Mouse (Mus musculus) kidney, postnatal 0 days (tissue): ENCODE measurements around the gene Lelp1. TPM values are rescaled to one million over a fixed set of nuclear protein-coding genes. Genes with fewer than 3 reads are reported as not detected.

Experiments
- ATAC-seq: fragments of 200-750 bp; cut with Nextera tagmentation; replicated peaks from 2 replicates; pipeline ENCODE4 v1.8.0; 2017; ENCODE audit warnings: low read depth, moderate number of reproducible peaks, moderate TSS enrichment, moderate library complexity; ENCODE audit not compliant: low FRiP score
- DNase-seq: peaks from one replicate; pipeline ENCODE4 v3.0.0-alpha.2; 2016; ENCODE audit warnings: low spot score
- H3K27ac ChIP-seq: fragments of 300-500 bp; sonication (generic); 2 replicates; pipeline ENCODE4 v1.5.1; 2014; ENCODE audit warnings: mild to moderate bottlenecking
- H3K27me3 ChIP-seq: fragments of 300-500 bp; sonication (generic); 2 replicates; pipeline ENCODE4 v1.6.1; 2014; ENCODE audit warnings: low read length, mixed read lengths; ENCODE audit not compliant: insufficient read depth
- H3K36me3 ChIP-seq: fragments of 300-500 bp; sonication (generic); 2 replicates; pipeline ENCODE4 v1.6.1; 2014; ENCODE audit warnings: low read length, mixed read lengths; ENCODE audit not compliant: insufficient read depth
- H3K4me1 ChIP-seq: fragments of 300-500 bp; sonication (generic); replicated peaks from 2 replicates; pipeline ENCODE4 v1.6.1; 2014; ENCODE audit warnings: antibody characterized with exemption, low read length, mixed read lengths; ENCODE audit not compliant: insufficient read depth
- H3K4me2 ChIP-seq: fragments of 300-500 bp; sonication (generic); 2 replicates; pipeline ENCODE4 v1.6.1; 2014; ENCODE audit warnings: mild to moderate bottlenecking, low read length, moderate library complexity, mixed read lengths
- H3K4me3 ChIP-seq: fragments of 300-500 bp; sonication (generic); replicated peaks from 2 replicates; pipeline ENCODE4 v1.5.1; 2014; ENCODE audit warnings: low read depth, low read length
- H3K9ac ChIP-seq: fragments of 300-500 bp; sonication (generic); 2 replicates; pipeline ENCODE4 v1.6.1; 2014; ENCODE audit warnings: low read depth, low read length
- H3K9me3 ChIP-seq: fragments of 300-500 bp; sonication (generic); replicated peaks from 2 replicates; pipeline ENCODE4 v1.6.1; 2016; ENCODE audit warnings: low read length, inconsistent platforms, mixed read lengths
- CTCF ChIP-seq: IDR thresholded peaks from 2 replicates; pipeline ENCODE4 v1.5.1; 2016; ENCODE audit warnings: antibody characterized with exemption, low read depth, mild to moderate bottlenecking, moderate library complexity
- WGBS: fragments of 180-500 bp; shearing (Covaris S2); extraction: QIAGEN DNeasy Blood & Tissue Kit; methylation state at CpG from one replicate; pipeline ENCODE4 v1.1.7; 2014; 5-methylcytosine and 5-hydroxymethylcytosine counted together
- polyA plus RNA-seq: library from polyadenylated mRNA; unstranded; fragments of >200 nt; fragmentation: Nextera tagmentation; extraction: Ambion mirVana; gene quantifications from 2 replicates; pipeline ENCODE4 v1.2.1, GENCODE M21; 2015

The Lelp1 gene
- polyA plus RNA-seq, 1 experiment from 2014 or later = not detected

GRCm38 (mm10) chr3:92123847-92124246, 18.7 kb downstream of the Lelp1 start, which contains the start of gene Prr9:
Gene Prr9 (minus strand): TSS chr3:92123947.
- WGBS = 73% methylated on average over 5 of the region's 5 CpGs
- Histone ChIP-seq H3K4me3 (no peak within 1 kb of the TSS), H3K9ac (no peak within 1 kb of the TSS), H3K4me2 (no peak within 1 kb of the TSS), H3K9me3 (no peaks in the 10 kb centered on the region), H3K27me3 (no peaks in the 10 kb centered on the region), H3K4me1 (no peaks in the 10 kb centered on the region), H3K27ac (no peak within 1 kb of the TSS), H3K36me3 (no peaks in the 10 kb centered on the region)
- no peak for DNase-seq
- TF ChIP-seq CTCF = no peak
- no peak for ATAC-seq

- no peak overlapping the region for H3K4me3 ChIP-seq
- no peaks in the 10 kb centered on the region for H3K4me1 ChIP-seq
- H3K4me2 ChIP-seq = no peak overlapping the region
- WGBS = 79% methylated on average over 3 of the region's 3 CpGs
- H3K36me3 ChIP-seq = no peaks in the 10 kb centered on the region
- H3K9ac ChIP-seq = no peak overlapping the region
- no peak for ATAC-seq
- no peak for DNase-seq
- no peaks in the 10 kb centered on the region for H3K27me3 ChIP-seq
- TF ChIP-seq CTCF = no peak
- no peak overlapping the region for H3K27ac ChIP-seq
- H3K9me3 ChIP-seq = no peaks in the 10 kb centered on the region
These were observed 21.6 kb downstream of the Lelp1 start for GRCm38 (mm10) chr3:92120902-92121301.

GRCm38 (mm10) chr3:92117930-92118329, 24.6 kb downstream of the Lelp1 start:
- Histone ChIP-seq H3K4me2 (no peak overlapping the region), H3K9ac (no peak overlapping the region), H3K4me3 (no peak overlapping the region), H3K9me3 (no peaks in the 10 kb centered on the region), H3K27me3 (no peaks in the 10 kb centered on the region), H3K36me3 (no peaks in the 10 kb centered on the region), H3K27ac (no peak overlapping the region), H3K4me1 (no peaks in the 10 kb centered on the region)
- WGBS = 35% methylated on average over 3 of the region's 3 CpGs
- TF ChIP-seq CTCF = peak; percentile 72
- DNase-seq = peak; percentile 58
- ATAC-seq = 0 out of 2 replicates have a peak, but pooled peaks have one; percentile 46

GRCm38 (mm10) chr3:92111526-92111925, 31.0 kb downstream of the Lelp1 start:
- Histone ChIP-seq H3K9ac (no peak overlapping the region), H3K4me2 (no peak overlapping the region), H3K27ac (no peak overlapping the region), H3K4me1 (no peaks in the 10 kb centered on the region), H3K27me3 (no peaks in the 10 kb centered on the region), H3K4me3 (no peak overlapping the region), H3K9me3 (no peaks in the 10 kb centered on the region), H3K36me3 (no peaks in the 10 kb centered on the region)
- no peak for TF ChIP-seq CTCF
- DNase-seq (no peak), ATAC-seq (no peak)

- Histone ChIP-seq H3K4me3 (no peak overlapping the region), H3K9me3 (no peaks in the 10 kb centered on the region), H3K36me3 (no peaks in the 10 kb centered on the region), H3K27me3 (no peaks in the 10 kb centered on the region), H3K4me2 (no peak overlapping the region), H3K9ac (no peak overlapping the region), H3K4me1 (no peaks in the 10 kb centered on the region), H3K27ac (no peak overlapping the region)
- no peak for TF ChIP-seq CTCF
- ATAC-seq (no peak), DNase-seq (no peak)
These were observed 31.8 kb downstream of the Lelp1 start for GRCm38 (mm10) chr3:92110790-92111189.

- 5% methylated on average over 6 of the region's 6 CpGs for WGBS
- ATAC-seq = peak; percentile 61; the same call in 1 of the 2 replicates
These were observed 36.0 kb downstream of the Lelp1 start for GRCm38 (mm10) chr3:92106582-92106981.

More at GRCm38 (mm10) chr3:92106582-92106981, 36.0 kb downstream of the Lelp1 start:
- H3K4me3 ChIP-seq = no peak overlapping the region
- no peak overlapping the region for H3K9ac ChIP-seq
- DNase-seq = peak; percentile 72
- no peak overlapping the region for H3K4me2 ChIP-seq
- TF ChIP-seq CTCF = peak; percentile 77
- no peaks in the 10 kb centered on the region for H3K36me3 ChIP-seq
- H3K27me3 ChIP-seq = no peaks in the 10 kb centered on the region
- H3K9me3 ChIP-seq = no peaks in the 10 kb centered on the region
- no peaks in the 10 kb centered on the region for H3K4me1 ChIP-seq
- no peak overlapping the region for H3K27ac ChIP-seq

Other genes starting within 250 kb of the Lelp1 start
- not detected in 2 replicates for gene Pglyrp3, start 128.2 kb downstream of the Lelp1 start, polyA plus RNA-seq
- gene Lor, start 59.6 kb downstream of the Lelp1 start, polyA plus RNA-seq = 1.4 and 1.8 TPM in 2 replicates
- not detected in 2 replicates for gene Prr9, start 18.8 kb downstream of the Lelp1 start, polyA plus RNA-seq
- gene Sprr2a1, start 73.1 kb upstream of the Lelp1 start, polyA plus RNA-seq = 0.05 and 0.50 TPM in 2 replicates
- gene Sprr2a2, start 73.2 kb upstream of the Lelp1 start, polyA plus RNA-seq = 9.6 and 27.3 TPM in 2 replicates
- gene Sprr2a3, start 142.7 kb upstream of the Lelp1 start, polyA plus RNA-seq = 1.2 and 6.0 TPM in 2 replicates
- gene Sprr2b, start 173.9 kb upstream of the Lelp1 start, polyA plus RNA-seq = not detected in 2 replicates
- not detected in 2 replicates for gene Sprr2d, start 196.4 kb upstream of the Lelp1 start, polyA plus RNA-seq
- gene Sprr2e, start 209.4 kb upstream of the Lelp1 start, polyA plus RNA-seq = not detected in 2 replicates
- gene Sprr2f, start 222.4 kb upstream of the Lelp1 start, polyA plus RNA-seq = 30.3 and 58.0 TPM in 2 replicates
- not detected in 2 replicates for gene Sprr2h, start 242.9 kb upstream of the Lelp1 start, polyA plus RNA-seq